Mouse (Mus musculus) cerebellum, postnatal 14 days (tissue): ENCODE measurements around the gene Mtus2.

Experiments
- DNase-seq, 2 experiments: peaks; one replicate each; pipeline ENCODE4 v3.0.0; 2021; ENCODE audit warnings: mixed read lengths in 2 of 2

Mtus2 gene

GRCm38 (mm10) chr5:148049304-148049703 is 92.2 kb downstream of the Mtus2 start:
- peak; percentile 22 to 60 for DNase-seq

GRCm38 (mm10) chr5:148052846-148053608 is 95.9 kb downstream of the Mtus2 start:
- peak; percentile 98 to 99 for DNase-seq

GRCm38 (mm10) chr5:148053609-148053990 is 96.5 kb downstream of the Mtus2 start:
- DNase-seq, result peak; percentile 80 to 84

GRCm38 (mm10) chr5:148056831-148057230 is 99.7 kb downstream of the Mtus2 start:
- DNase-seq, result peak; percentile 49 to 63

GRCm38 (mm10) chr5:148057433-148057832 is 100.3 kb downstream of the Mtus2 start:
- DNase-seq, result peak; percentile 73 to 81

GRCm38 (mm10) chr5:148059339-148059738 is 102.2 kb downstream of the Mtus2 start:
- DNase-seq, result peak in 1 of 2 experiments; percentile 53

GRCm38 (mm10) chr5:148061869-148062268 is 104.7 kb downstream of the Mtus2 start:
- DNase-seq, result no peak

- DNase-seq, result peak; percentile 78 to 79
Measured at GRCm38 (mm10) chr5:148063745-148064144, 106.6 kb downstream of the Mtus2 start.

GRCm38 (mm10) chr5:148065251-148065650 is 108.1 kb downstream of the Mtus2 start:
- DNase-seq, result no peak

- no peak for DNase-seq
Measured at GRCm38 (mm10) chr5:148069909-148070308, 112.8 kb downstream of the Mtus2 start.

- no peak for DNase-seq
Measured at GRCm38 (mm10) chr5:148071800-148072199, 114.7 kb downstream of the Mtus2 start.

- peak in 1 of 2 experiments; percentile 70 for DNase-seq
Measured at GRCm38 (mm10) chr5:148073461-148073860, 116.3 kb downstream of the Mtus2 start.

- DNase-seq, result peak in 1 of 2 experiments; percentile 59
Measured at GRCm38 (mm10) chr5:148079732-148080131, 122.6 kb downstream of the Mtus2 start.

GRCm38 (mm10) chr5:148083541-148083940 is 126.4 kb downstream of the Mtus2 start:
- DNase-seq, result peak in 1 of 2 experiments; percentile 56

- DNase-seq, result no peak
Measured at GRCm38 (mm10) chr5:148084766-148085165, 127.6 kb downstream of the Mtus2 start.

GRCm38 (mm10) chr5:148087796-148088195 is 130.7 kb downstream of the Mtus2 start:
- no peak for DNase-seq

GRCm38 (mm10) chr5:148090191-148090821 is 133.2 kb downstream of the Mtus2 start:
- peak; percentile 81 to 86 for DNase-seq

GRCm38 (mm10) chr5:148094640-148095039 is 137.5 kb downstream of the Mtus2 start:
- peak; percentile 20 to 26 for DNase-seq

GRCm38 (mm10) chr5:148099356-148099755 is 142.2 kb downstream of the Mtus2 start:
- no peak for DNase-seq

GRCm38 (mm10) chr5:148107324-148107723 is 150.2 kb downstream of the Mtus2 start:
- peak in 1 of 2 experiments; percentile 40 for DNase-seq

- no peak for DNase-seq
Measured at GRCm38 (mm10) chr5:148107890-148108289, 150.8 kb downstream of the Mtus2 start.

- DNase-seq, result no peak
Measured at GRCm38 (mm10) chr5:148108314-148108713, 151.2 kb downstream of the Mtus2 start.

- DNase-seq, result no peak
Measured at GRCm38 (mm10) chr5:148115207-148115817, 158.2 kb downstream of the Mtus2 start.

- no peak for DNase-seq
Measured at GRCm38 (mm10) chr5:148124354-148124753, 167.2 kb downstream of the Mtus2 start.
